Mouse (Mus musculus): ENCODE results near the gene Asb5. TPM values are rescaled to one million over a fixed set of nuclear protein-coding genes. Genes with fewer than 3 reads are reported as not detected.
"Not testable (repeated sequence)": the region's sequence is repeated elsewhere in the genome, so short reads cannot be mapped to it uniquely, and the experiment has no call there.

Gene Asb5
- 1 to 10 TPM; 1.6 to 2.2 TPM for total RNA-seq (2021)
- long read RNA-seq, experiment 1, partial matches to known transcripts = 0 of 2 reads
- long read RNA-seq, experiment 1, other reads (novel, unspliced or antisense) = 1 of 2 reads
- long read RNA-seq, experiment 2, partial matches to known transcripts = 1 of 2 reads
- long read RNA-seq, experiment 2, other reads (novel, unspliced or antisense) = 1 of 2 reads

DNA sequence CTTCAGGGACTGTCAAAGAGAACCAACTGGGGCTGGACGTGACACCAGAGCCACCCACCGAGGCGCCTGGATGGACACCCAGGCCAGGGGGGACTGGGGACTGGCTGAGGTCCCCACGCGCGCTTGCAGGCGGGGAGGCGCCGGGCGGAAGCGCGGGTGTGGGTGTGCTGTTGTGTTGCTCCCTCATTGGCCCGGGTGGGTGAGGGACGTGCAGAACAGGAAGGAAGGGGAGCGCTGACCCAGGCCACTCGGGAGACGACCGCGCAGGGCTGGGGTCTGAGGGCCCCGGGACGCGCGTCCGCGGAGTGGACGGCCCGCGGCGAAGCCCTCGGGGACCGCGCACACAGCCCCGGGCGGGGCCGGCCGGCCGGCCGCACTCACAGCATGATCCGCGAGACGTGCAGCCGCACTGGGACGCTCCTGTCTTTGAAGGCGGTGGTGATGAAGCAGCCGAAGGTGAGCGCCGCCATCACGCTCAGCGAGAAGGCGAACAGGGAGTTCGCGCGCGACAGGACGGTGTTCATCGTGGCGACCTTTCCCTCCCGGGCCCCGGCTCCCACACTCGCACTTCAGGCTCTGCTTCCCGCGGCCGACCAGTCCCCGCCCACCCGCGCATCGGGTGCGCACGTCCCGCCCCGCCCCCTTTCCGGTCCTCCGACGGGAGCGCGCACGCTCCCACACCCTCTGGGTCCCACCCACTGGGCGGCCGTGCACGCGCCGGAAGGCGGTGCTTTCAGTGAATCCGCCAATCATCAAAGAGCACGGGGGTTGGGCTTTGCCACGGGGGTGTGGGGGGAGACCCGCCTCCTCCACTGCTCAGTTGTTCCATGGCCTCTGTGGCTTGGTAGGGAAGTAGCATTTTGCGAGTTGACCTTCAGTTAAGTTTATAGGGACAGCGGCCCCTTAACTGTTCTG is at the start of gene Asb5, which contains the start of gene Spcs3:
Gene Asb5, plus strand, starts transcription at position 199 of the 915 bp plus-strand sequence.
Gene Spcs3, minus strand, starts transcription at position 617 of the 915 bp plus-strand sequence.
- intact Hi-C loops (cut with DNase I) = loop anchor here (5.0 to 10.0 kb wide), 3 partner anchors 68 to 195 kb away; no protein-coding TSS in a partner anchor
- DNase-seq (ENCODE audit: low spot score in 2 of 2) = peak; percentile 96

DNA sequence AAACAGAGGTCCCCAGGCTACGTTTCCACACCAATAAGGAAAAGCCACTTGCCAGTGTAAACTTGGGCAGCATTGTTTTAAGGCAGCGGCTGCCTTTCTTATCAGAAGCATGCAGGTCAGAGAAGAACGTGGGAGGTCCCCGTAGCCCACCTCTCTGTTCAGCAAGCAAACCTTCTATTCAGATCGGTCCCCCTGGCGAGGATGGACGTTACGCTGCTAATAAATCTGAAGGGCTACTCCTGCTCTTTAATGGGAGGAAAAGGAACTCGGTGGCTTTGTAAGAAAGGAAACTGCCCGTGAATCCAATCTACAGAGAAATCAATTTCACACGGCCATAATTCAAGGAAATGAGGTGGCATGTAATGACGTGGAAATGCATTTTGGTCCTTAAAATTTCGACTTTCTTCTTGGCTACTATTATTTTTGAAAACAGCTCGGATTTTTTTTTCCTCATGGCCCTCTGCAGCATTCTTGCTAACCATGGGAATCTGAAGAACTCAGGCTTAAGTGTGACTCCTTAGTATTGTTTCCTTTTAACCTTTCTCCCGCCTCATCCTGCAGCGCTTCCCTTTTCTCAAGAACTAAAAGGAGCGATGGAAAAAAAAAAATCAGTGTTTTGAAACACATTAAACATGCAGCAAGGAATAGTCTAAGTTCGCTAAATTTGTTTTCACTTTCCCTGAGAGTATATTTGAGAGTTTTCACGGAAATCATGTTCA is 42.7 kb upstream of the Asb5 start:
- intact Hi-C loops (cut with DNase I) = loop anchor here (5.0 kb wide), 1 partner anchor 614 kb away; no protein-coding TSS in a partner anchor

DNA sequence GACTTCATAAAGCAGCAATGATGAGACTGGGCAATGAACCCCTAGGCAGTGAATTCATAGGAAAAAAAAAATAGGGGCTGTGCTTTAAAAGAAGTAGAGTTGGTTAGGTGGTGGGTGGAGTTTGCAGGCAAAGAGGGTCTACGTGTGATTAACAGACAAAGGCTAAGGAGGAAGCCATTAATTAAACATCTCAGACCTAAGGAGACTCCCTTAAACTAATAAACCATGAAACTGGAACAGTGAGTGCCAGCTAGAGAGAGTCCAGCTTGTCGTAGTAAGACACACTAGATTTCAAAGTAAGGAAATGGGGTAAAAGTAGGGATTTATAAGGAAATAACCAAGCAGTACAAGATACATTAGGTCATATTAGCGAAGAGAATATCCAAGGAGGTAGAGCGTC is 40.9 kb upstream of the Asb5 start:
- intact Hi-C loops (cut with DNase I) = loop anchor here (5.0 kb wide), 1 partner anchor 616 kb away; no protein-coding TSS in a partner anchor
- DNase-seq (ENCODE audit: low spot score in 2 of 2) = no peak

More for the DNA sequence above, 42.7 kb upstream of the Asb5 start:
- DNase-seq (ENCODE audit: low spot score in 2 of 2) = no peak

DNA sequence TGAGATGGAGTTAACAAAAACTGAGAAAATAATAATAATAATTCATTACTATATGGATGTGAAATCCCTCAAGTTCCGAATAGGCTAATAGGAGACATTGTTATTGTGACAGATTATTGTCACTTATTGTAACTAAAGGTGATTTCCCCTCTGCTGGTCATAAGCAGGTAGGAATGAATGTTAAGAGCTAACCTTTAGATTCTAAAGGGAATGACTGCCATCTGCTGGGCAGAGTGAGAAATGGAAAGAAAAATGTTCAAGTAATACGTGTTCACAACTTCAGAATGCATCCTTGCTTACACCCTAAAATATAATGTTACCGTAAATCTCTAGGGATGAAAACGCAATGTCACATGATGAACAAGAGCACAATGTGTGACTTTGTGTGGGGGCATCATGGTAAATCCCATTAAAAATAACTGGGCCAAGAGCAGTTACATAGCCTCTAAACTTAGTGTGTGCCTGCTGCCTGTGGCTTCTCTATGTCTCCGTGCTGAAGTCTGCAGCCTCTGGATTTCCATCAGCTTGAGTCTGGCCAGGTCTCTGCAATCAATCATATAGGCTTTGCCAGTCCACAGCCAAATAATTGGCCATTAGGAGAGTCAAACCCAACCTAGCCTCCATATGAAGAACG is 38.2 kb upstream of the Asb5 start:
- peak in 1 of 2 experiments; percentile 70 for DNase-seq (ENCODE audit: low spot score in 2 of 2)
- intact Hi-C loops (cut with DNase I) = loop anchor here (5.0 to 10.0 kb wide), 2 partner anchors 414 to 806 kb away; partner anchors contain the start of gene Vegfc

DNA sequence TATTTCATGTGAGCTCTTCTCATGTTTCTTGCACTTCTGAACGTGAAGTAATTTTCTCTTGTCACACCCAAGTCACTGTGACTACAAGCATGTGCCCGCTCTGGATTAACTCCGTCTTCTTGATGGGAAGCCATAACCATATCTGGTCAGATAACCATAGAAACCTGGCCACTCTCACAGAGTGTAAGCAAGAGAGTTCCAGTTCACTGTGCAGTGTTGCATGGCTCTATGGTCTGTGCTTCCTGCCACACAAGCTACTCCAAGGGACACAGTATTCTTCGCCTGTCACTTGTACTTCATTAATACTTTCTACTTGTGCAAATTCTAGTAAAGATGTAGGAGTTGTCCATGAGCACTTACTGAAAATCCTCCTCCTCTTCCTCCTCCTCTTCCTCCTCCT is 37.4 kb upstream of the Asb5 start:
- intact Hi-C loops (cut with DNase I) = loop anchor here (5.0 to 10.0 kb wide), 2 partner anchors 415 to 807 kb away; partner anchors contain the start of gene Vegfc

DNA sequence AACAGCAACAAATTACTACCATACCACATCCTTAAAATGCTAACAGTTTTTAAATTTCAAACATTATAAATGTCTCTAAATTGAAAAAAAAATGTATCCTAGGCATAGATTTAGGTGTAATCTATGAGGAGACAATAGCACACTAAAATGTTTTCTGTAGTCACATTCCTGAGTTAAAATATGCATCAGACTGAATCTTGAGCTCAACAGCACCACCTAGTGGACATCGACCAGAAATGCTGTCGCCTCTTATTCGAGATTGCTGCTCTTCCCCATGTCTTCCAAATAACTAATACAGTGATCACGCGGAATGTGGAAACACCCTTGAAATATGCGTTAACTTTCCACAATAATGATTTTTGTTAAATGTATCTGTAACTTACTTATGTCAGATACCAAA is 36.3 kb upstream of the Asb5 start:
- DNase-seq (ENCODE audit: low spot score in 2 of 2) = peak; percentile 51 to 75
- intact Hi-C loops (cut with DNase I) = loop anchor here (5.0 to 10.0 kb wide), 2 partner anchors 416 to 808 kb away; partner anchors contain the start of gene Vegfc

More for the DNA sequence above, 37.4 kb upstream of the Asb5 start:
- DNase-seq (ENCODE audit: low spot score in 2 of 2) = no peak

DNA sequence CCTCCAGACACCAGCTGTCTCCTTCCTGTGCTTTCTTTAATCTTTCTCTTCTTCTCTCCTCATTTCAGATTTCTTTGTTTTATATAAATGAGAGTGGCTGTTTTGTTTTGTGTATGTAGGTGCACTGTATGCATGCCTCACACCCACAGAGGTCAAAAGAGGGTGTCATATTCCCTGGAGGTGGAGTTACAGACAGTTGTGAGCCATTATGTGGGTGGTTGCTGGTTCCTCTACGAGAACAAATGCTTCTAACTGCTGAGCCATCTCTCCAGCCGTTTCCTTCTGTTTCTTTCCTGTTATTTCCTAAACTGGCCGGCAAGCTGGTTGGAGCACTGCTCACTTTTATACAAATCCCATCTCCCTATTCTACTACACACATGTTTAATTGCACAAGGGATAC is 35.5 kb upstream of the Asb5 start:
- intact Hi-C loops (cut with DNase I) = loop anchor here (5.0 to 10.0 kb wide), 2 partner anchors 417 to 809 kb away; partner anchors contain the start of gene Vegfc
- no peak for DNase-seq (ENCODE audit: low spot score in 2 of 2)

DNA sequence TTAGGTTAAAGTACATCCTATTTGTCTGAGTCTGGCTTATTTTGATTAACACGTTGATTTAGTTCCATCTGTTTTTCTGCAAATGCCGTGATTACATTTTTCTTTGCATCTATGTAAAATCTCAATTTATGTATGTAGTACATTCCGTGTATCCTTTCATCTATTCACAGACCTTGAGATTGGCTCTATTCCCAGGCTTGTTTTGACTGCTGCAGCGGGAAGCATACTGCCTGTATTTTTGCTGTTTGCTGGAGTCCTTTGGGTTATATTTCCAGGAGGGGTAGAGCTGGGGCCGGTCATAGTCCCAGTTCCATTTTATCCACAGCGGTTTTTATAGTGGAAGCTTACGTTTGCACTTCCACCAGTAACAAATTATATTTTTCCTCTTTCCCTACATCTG is 26.3 kb upstream of the Asb5 start:
- intact Hi-C loops (cut with DNase I) = no loop called here
- DNase-seq (ENCODE audit: low spot score in 2 of 2) = peak in 1 of 2 experiments; percentile 36

DNA sequence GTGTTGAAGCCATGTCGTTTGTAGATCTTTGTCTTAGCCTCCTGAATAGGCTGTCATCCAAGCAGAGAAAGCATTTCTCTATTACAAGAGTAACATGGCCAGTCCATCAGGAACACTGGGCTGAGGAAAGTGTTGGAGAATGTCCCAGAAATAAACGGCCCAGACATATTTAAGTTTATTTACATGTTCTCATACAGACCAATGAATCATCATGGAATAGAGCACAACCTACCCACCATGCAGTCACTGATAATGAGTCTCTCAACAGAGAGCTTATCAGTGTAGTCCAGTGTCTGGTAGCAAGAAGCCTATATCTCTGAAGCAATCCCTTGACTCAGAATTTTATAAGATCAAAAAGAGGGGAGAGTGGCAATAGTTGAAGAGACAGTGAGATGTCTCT is 24.3 kb upstream of the Asb5 start:
- DNase-seq (ENCODE audit: low spot score in 2 of 2) = no peak
- intact Hi-C loops (cut with DNase I) = no loop called here

DNA sequence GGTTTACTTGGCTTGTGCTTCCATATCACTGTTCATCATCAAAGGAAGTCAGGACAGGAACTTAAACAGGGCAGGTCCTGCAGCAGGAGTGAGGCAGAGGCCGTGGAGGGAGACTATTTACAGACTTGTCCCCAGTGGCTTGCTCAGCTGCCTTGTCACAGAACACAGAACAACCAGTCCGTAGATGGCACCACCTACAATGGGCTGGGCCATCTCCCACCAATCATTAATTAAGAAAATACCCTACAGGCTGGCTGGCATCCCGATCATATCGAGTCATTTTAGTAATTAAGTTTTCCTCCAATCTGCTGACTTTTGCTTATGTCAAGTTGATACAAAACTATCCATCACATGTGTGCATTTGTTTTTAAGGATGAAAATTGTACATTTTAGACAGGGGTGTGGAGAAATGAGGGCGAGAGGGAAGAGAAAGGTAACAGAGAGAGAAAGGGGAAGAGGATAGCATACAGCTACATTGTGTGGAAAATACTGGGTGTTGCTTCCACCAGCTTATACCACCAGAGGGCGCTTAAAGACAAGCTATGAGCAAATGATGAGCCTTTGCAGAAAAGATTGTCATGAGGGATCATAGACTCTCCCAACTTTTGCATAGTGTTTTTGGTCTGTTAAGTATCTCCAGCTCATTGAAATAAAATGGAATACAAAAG is 21.8 kb upstream of the Asb5 start:
- DNase-seq (ENCODE audit: low spot score in 2 of 2) = peak; percentile 94 to 95
- intact Hi-C loops (cut with DNase I) = loop anchor here (2.0 kb wide), 1 partner anchor 153 kb away; no protein-coding TSS in a partner anchor

DNA sequence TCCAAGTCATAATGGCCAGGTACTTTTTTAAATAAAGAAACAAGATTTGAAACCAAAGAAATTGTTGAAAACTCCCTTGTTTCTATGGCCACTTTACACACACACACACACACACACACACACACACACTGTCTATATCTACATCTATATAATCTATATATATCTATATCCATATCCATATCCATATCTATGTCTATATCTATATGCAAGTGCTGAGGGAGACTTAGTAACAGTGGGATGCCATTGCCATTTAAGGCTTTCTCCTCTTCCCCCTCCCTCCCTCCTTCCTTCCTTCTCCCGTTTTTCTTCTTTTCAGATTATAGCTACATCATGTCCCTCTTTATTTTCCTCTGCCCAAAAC is 21.3 kb upstream of the Asb5 start:
- intact Hi-C loops (cut with DNase I) = loop anchor here (2.0 kb wide), 1 partner anchor 153 kb away; no protein-coding TSS in a partner anchor
- DNase-seq (ENCODE audit: low spot score in 2 of 2) = no peak

DNA sequence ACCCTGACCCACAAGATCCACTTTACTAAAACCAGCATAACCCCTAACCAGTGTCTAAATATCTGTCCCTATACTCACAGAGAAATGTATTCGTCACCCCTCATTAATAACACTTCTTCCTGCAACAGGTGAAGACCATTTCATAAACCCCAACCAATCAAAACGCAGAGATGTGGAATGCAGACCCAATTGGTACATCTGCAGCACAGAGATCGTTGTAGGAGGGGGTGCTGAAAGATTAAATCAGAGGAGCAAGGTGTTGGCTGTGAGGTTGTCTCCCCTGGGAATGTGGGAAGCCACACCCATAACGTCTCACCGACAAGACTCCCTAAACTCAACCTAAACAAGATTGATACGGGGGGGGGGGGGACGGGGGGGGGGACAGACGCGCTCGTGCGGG is 20.6 kb upstream of the Asb5 start:
- peak; percentile 16 to 64 for DNase-seq (ENCODE audit: low spot score in 2 of 2)

DNA sequence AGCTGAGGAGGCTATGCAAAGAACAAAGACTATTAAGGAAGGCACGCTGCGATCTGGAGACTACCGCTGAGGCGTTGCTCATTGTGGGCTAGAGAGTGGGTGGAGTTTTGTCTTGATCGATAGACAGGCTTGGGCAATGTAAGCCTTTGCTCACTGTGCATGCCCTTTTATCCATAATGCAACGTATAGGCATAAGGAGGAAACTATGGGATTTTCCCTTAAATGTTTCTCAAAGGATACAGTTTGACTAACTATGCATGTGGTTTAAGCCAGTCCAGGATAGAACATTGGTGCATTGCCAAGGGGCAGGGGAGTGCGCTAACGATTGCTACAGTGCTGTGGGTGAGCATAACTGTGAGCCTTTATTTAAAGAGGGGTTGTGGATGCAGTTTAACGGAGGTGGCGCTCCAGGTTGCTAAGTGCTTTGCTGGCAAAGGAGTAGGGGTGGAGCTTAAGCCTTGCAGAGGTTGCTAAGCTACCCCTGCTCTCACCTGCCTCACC is 20.1 kb upstream of the Asb5 start:
- intact Hi-C loops (cut with DNase I) = loop anchor here (2.0 kb wide), 1 partner anchor 152 kb away; no protein-coding TSS in a partner anchor

More for the DNA sequence above, 20.6 kb upstream of the Asb5 start:
- intact Hi-C loops (cut with DNase I) = loop anchor here (2.0 kb wide), 1 partner anchor 152 kb away; no protein-coding TSS in a partner anchor

DNA sequence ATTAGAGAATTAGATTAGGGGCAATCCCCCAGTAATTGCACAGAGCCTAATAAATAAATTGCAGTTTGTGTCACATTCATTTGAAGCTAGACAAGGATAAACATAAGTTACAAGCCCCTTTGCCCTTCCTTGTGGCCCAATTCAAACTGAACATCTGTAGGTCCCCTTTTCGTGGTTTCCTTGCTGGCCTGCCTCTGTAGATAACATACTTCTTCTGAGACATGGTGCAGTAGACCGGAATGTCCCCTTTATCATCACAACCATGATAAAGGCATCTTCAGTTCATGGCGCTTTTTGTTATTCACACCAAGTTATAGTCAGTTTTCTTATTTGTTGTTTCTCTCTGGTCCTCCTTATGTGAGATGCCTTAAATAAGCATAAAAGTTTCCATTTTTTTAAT is 17.6 kb upstream of the Asb5 start:
- no peak for DNase-seq (ENCODE audit: low spot score in 2 of 2)
- intact Hi-C loops (cut with DNase I) = no loop called here

More for the DNA sequence above, 20.1 kb upstream of the Asb5 start:
- DNase-seq (ENCODE audit: low spot score in 2 of 2) = peak; percentile 60 to 83

DNA sequence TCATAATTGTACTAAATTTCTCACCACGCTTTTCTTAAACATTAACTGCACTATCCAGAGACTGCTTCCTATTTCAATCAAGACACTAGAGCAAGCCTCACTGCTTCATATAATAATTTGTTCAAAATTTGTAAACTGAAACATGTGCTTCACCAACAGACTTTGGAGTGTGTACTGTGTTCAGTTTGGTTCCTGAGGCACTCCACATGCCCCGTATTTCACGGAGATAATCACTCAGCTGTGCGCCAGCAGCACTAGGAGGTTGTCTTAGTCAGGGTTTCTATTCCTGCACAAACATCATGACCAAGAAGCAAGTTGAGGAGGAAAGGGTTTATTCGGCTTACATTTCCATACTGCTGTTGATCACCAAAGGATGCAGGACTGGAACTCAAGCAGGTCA is 17.2 kb upstream of the Asb5 start:
- DNase-seq (ENCODE audit: low spot score in 2 of 2); intact Hi-C loops (cut with DNase I): not testable (repeated sequence)

DNA sequence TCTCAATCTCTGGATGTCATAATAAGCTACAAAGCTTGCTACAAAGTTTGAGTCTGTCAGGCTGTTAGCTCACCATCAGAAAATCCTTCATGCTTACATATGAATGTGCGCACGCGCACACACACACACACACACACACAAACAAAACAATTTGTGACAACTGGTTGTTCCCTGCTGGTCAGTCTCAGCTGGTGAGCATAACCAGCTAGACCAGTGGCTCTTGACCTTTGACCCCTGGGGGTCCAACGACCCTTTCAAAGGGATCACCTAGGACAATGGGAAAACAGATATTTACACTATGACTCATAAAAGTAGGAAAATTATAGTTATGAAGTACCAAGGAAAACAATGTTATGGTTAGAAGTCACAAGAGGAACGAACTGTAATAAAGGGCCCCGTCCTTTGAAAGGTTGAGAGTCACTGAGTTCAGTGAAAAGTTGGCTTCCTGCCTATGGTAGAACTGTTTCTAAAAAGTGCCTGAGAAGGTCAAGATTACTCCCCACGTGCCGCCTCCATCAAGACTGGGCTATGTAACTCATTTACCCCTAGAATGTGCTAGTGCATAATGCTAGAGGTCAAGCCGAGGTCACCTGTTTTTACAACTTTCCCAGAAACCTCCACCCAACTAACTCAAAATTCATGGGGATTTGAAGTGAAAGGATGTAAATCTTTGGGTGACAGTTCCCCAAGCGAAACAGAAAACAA is 10.5 kb upstream of the Asb5 start:
- no peak for DNase-seq (ENCODE audit: low spot score in 2 of 2)
- intact Hi-C loops (cut with DNase I) = no loop called here

DNA sequence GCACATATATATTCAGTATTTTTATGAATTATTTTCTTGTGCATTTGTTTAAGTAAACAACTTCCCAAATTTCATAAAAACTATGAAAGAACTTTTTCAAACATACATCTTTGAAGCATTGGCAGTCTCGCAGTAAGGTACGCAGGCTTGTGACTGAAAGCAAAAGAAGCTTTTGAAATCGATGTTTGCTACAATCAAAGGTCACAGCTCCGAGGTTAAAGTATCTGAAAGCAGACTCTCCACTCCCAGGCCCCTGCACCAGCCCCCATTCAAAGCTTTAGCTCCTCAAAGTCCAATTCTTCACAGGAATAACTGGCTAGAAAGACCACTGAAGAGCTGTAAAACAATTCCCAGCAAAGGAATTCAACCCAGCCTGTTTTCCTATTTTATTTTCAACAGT is 8.9 kb upstream of the Asb5 start:
- DNase-seq (ENCODE audit: low spot score in 2 of 2) = no peak
- intact Hi-C loops (cut with DNase I) = loop anchor here (10.0 kb wide), 1 partner anchor 204 kb away; no protein-coding TSS in a partner anchor

All from left cerebral cortex, postnatal 14 days (tissue).